In the genomic region with DNA sequence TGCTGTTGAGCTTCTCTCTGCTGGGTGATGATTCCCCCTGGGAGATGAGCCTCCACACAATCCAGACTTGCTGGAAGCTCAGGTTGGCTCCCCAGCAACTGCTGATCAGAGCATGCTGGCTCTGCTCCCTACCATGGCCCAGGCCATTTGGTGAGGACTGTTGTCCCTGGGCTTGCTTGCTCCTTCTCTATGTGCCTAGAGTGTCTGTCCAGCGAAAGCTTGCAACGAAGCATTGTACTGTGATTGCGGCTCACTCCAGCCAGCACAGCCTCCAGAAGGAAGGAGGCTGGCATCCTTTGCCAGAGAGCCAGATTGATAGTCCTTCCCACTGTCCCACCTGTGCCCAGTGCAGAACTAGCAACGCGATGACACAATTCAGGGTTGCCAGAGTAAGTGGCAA, we compare ENCODE assay signal across 16 mouse cellular contexts.
A peak's percentile ranks its signal among the peaks of the same experiment; 100 is the strongest.
DNase-seq lines count a peak whose midpoint lies in the region; ATAC-seq lines count a peak whose summit lies in the region.
"Had no signal": no experiment of that assay in that cellular context is flagged by ENCODE, and none has a peak within 500 bp of the region (broad histone marks: within the 10 kb centered on the region; RNA-seq: fewer than 3 reads in every experiment).

No protein-coding gene starts in this region.

- peak overlapping the region; percentile 46; the same call in 1 of the 2 replicates for H3K27ac ChIP-seq in kidney, embryonic 15.5 days
- H3K27ac ChIP-seq in embryonic facial prominence, embryonic 15.5 days (replicated peaks): peak overlapping the region; percentile 63; the same call in 1 of the 2 replicates
- no peak overlapping the region for H3K27ac ChIP-seq in hindbrain, embryonic 16.5 days (ENCODE audit: low read depth, low read length)
- peak overlapping the region; percentile 45 for H3K27ac ChIP-seq in neural tube, embryonic 14.5 days (ENCODE audit: low read depth, low read length)
- H3K27ac ChIP-seq: liver, embryonic 13.5 days; stomach, embryonic 15.5 days had no signal

- no peak overlapping the region for H3K4me3 ChIP-seq in kidney, embryonic 15.5 days (replicated peaks)
- no peak overlapping the region for H3K4me3 ChIP-seq in embryonic facial prominence, embryonic 15.5 days (replicated peaks)
- H3K4me3 ChIP-seq in hindbrain, embryonic 16.5 days (ENCODE audit: low read length): no peak overlapping the region
- no peak overlapping the region for H3K4me3 ChIP-seq in neural tube, embryonic 14.5 days (ENCODE audit: low read depth, low read length)
- H3K4me3 ChIP-seq: liver, embryonic 13.5 days; stomach, embryonic 15.5 days had no signal

- no peaks in the 10 kb centered on the region for H3K36me3 ChIP-seq in kidney, embryonic 15.5 days
- no peaks in the 10 kb centered on the region for H3K36me3 ChIP-seq in embryonic facial prominence, embryonic 15.5 days
- H3K36me3 ChIP-seq in hindbrain, embryonic 16.5 days (ENCODE audit: control insufficient read depth, insufficient read depth, low read length): no peaks in the 10 kb centered on the region
- no peaks in the 10 kb centered on the region for H3K36me3 ChIP-seq in neural tube, embryonic 14.5 days (ENCODE audit: control insufficient read depth, insufficient read depth, low read length)
- H3K36me3 ChIP-seq: liver, embryonic 13.5 days; stomach, embryonic 15.5 days had no signal

- peaks cover 6% of the 10 kb centered on the region for H3K4me1 ChIP-seq in kidney, embryonic 15.5 days
- H3K4me1 ChIP-seq in embryonic facial prominence, embryonic 15.5 days: peaks cover 10% of the 10 kb centered on the region; the same call in 1 of the 2 replicates
- H3K4me1 ChIP-seq in hindbrain, embryonic 16.5 days (ENCODE audit: control insufficient read depth, insufficient read depth, low read depth, low read length): 0 out of 2 replicates have a peak, but pooled peaks cover 3% of the 10 kb centered on the region
- H3K4me1 ChIP-seq in neural tube, embryonic 14.5 days (ENCODE audit: control insufficient read depth, insufficient read depth, low read length): 0 out of 2 replicates have a peak, but pooled peaks cover 2% of the 10 kb centered on the region
- H3K4me1 ChIP-seq: liver, embryonic 13.5 days; stomach, embryonic 15.5 days had no signal

- 94% methylated on average over 5 of the region's 5 CpGs for WGBS in kidney, embryonic 15.5 days
- WGBS in embryonic facial prominence, embryonic 15.5 days: 94% methylated on average over 5 of the region's 5 CpGs
- 64% methylated on average over 5 of the region's 5 CpGs for WGBS in hindbrain, embryonic 16.5 days
- 77% methylated on average over 5 of the region's 5 CpGs for WGBS in neural tube, embryonic 14.5 days

- DNase-seq in kidney, adult 11 months: no peak
- DNase-seq in thymus, postnatal 0 days (ENCODE audit: low spot score): no peak
- DNase-seq in gastrocnemius, postnatal 4 days (ENCODE audit: low spot score in 2 of 2): no peak
- DNase-seq: heart, postnatal 36 days; kidney, adult 9 months; layer of hippocampus, adult 9-11 months; liver, embryonic 13.5 days; lung, postnatal 14 days; right cerebral cortex, postnatal 4 days had no signal

- H3K4me2 ChIP-seq in kidney, embryonic 15.5 days: no peak overlapping the region
- H3K4me2 ChIP-seq in embryonic facial prominence, embryonic 15.5 days (replicated peaks): no peak overlapping the region
- H3K4me2 ChIP-seq in hindbrain, embryonic 16.5 days (ENCODE audit: low read length): no peak overlapping the region
- H3K4me2 ChIP-seq in neural tube, embryonic 14.5 days (ENCODE audit: low read depth, low read length): no peak overlapping the region
- H3K4me2 ChIP-seq: liver, embryonic 13.5 days; stomach, embryonic 15.5 days had no signal

- no peak overlapping the region for H3K9ac ChIP-seq in kidney, embryonic 15.5 days
- no peak overlapping the region for H3K9ac ChIP-seq in embryonic facial prominence, embryonic 15.5 days
- no peak overlapping the region for H3K9ac ChIP-seq in hindbrain, embryonic 16.5 days (ENCODE audit: low read depth, low read length)
- H3K9ac ChIP-seq in neural tube, embryonic 14.5 days (replicated peaks; ENCODE audit: low read depth, low read length): no peak overlapping the region
- H3K9ac ChIP-seq: liver, embryonic 13.5 days; stomach, embryonic 15.5 days had no signal

- no peaks in the 10 kb centered on the region for H3K27me3 ChIP-seq in kidney, embryonic 15.5 days
- H3K27me3 ChIP-seq in embryonic facial prominence, embryonic 15.5 days: no peaks in the 10 kb centered on the region
- no peaks in the 10 kb centered on the region for H3K27me3 ChIP-seq in hindbrain, embryonic 16.5 days (replicated peaks; ENCODE audit: control insufficient read depth, insufficient read depth, low read length)
- no peaks in the 10 kb centered on the region for H3K27me3 ChIP-seq in neural tube, embryonic 14.5 days (ENCODE audit: control insufficient read depth, insufficient read depth, low read length)
- H3K27me3 ChIP-seq: CH12.LX; liver, embryonic 13.5 days; Patski; stomach, embryonic 15.5 days had no signal

- ATAC-seq in kidney, embryonic 15.5 days (replicated peaks; ENCODE audit: low FRiP score): no peak
- ATAC-seq in embryonic facial prominence, embryonic 15.5 days (ENCODE audit: insufficient number of reproducible peaks, low FRiP score, low TSS enrichment, low read depth): no peak
- 0 out of 2 replicates have a peak, but pooled peaks have one; percentile 45 for ATAC-seq in hindbrain, embryonic 16.5 days
- no peak for ATAC-seq in neural tube, embryonic 14.5 days (ENCODE audit: low read depth)
- ATAC-seq: Patski had no signal

- no peaks in the 10 kb centered on the region for H3K9me3 ChIP-seq in kidney, embryonic 15.5 days (replicated peaks)
- H3K9me3 ChIP-seq in embryonic facial prominence, embryonic 15.5 days (replicated peaks): no peaks in the 10 kb centered on the region
- H3K9me3 ChIP-seq in hindbrain, embryonic 16.5 days (ENCODE audit: control insufficient read depth, low read length): no peaks in the 10 kb centered on the region
- no peaks in the 10 kb centered on the region for H3K9me3 ChIP-seq in neural tube, embryonic 14.5 days (ENCODE audit: control insufficient read depth, low read length)
- H3K9me3 ChIP-seq: liver, embryonic 13.5 days; stomach, embryonic 15.5 days had no signal
